Comparison of ENCODE assay signal across 22 mouse cellular contexts in the genomic region with DNA sequence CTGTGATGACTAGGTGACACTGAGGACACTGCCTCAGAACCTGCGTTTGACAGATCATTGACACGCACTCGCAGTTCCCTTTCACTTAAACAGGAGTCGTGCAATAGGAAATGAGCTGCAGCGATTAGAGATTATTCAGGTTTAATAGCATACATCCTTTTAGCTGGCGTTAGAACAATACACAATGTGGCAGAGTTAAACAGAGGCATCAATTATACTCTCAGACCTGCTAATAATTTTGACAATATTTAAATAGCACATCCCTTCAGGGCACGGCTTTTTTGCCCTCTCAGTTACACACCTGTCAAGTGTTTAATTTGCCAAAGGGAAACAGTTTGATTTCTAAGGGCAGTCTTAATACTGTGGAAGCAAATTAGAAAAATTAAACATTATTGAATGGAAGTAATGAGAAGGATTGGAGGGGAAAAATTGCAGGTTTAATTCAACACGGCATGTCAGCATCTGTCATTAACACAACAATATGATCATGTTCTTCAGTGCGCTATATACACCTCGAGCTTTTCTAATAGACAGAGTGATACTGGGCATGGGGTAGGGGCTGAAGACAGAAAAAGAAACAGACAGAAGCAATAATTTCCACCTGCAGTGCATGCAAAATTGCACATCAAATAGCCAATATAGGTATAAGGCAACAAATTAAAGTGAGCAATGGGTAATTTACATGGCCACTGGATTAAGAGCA. TPM values are rescaled to one million over a fixed set of nuclear protein-coding genes. Genes with fewer than 3 reads are reported as not detected.
DNase-seq lines count a peak whose midpoint lies in the region; ATAC-seq lines count a peak whose summit lies in the region.
"Had no signal": no experiment of that assay in that cellular context is flagged by ENCODE, and none has a peak within 500 bp of the region (broad histone marks: within the 10 kb centered on the region; RNA-seq: fewer than 3 reads in every experiment).

No protein-coding gene starts in this region.

- H3K27me3 ChIP-seq in hindbrain, embryonic 11.5 days (ENCODE audit: control insufficient read depth, insufficient read depth, low read length): no peaks in the 10 kb centered on the region
- H3K27me3 ChIP-seq in hindbrain, embryonic 10.5 days (ENCODE audit: insufficient read depth, poor library complexity, severe bottlenecking): no peaks in the 10 kb centered on the region
- H3K27me3 ChIP-seq in forebrain, embryonic 14.5 days (replicated peaks; ENCODE audit: control insufficient read depth, insufficient read depth, low read length): no peaks in the 10 kb centered on the region
- no peaks in the 10 kb centered on the region for H3K27me3 ChIP-seq in hindbrain, embryonic 15.5 days
- H3K27me3 ChIP-seq in neural tube, embryonic 13.5 days: no peaks in the 10 kb centered on the region
- H3K27me3 ChIP-seq: heart, embryonic 12.5 days; megakaryocyte, embryonic 14.5 days had no signal

- ATAC-seq in hindbrain, embryonic 11.5 days (ENCODE audit: low FRiP score): peak; percentile 56; the same call in 1 of the 2 replicates
- peak; percentile 91 for ATAC-seq in forebrain, embryonic 14.5 days
- peak; percentile 59; the same call in 1 of the 2 replicates for ATAC-seq in hindbrain, embryonic 15.5 days (ENCODE audit: low FRiP score, low read depth)
- 0 out of 2 replicates have a peak, but pooled peaks have one; percentile 32 for ATAC-seq in neural tube, embryonic 13.5 days (ENCODE audit: low read depth)

- H3K4me1 ChIP-seq in hindbrain, embryonic 11.5 days (replicated peaks; ENCODE audit: control insufficient read depth, insufficient read depth, low read length): no peaks in the 10 kb centered on the region
- H3K4me1 ChIP-seq in hindbrain, embryonic 10.5 days (replicated peaks): no peaks in the 10 kb centered on the region
- peaks cover 8% of the 10 kb centered on the region for H3K4me1 ChIP-seq in forebrain, embryonic 14.5 days (ENCODE audit: control insufficient read depth, insufficient read depth, low read length)
- H3K4me1 ChIP-seq in hindbrain, embryonic 15.5 days (replicated peaks): 0 out of 2 replicates have a peak, but pooled peaks cover 6% of the 10 kb centered on the region
- H3K4me1 ChIP-seq in neural tube, embryonic 13.5 days (replicated peaks): peaks cover 15% of the 10 kb centered on the region; the same call in 1 of the 2 replicates
- H3K4me1 ChIP-seq: megakaryocyte, embryonic 14.5 days had no signal

- no peaks in the 10 kb centered on the region for H3K36me3 ChIP-seq in hindbrain, embryonic 11.5 days (ENCODE audit: control insufficient read depth, insufficient read depth, low read length)
- peaks cover 20% of the 10 kb centered on the region for H3K36me3 ChIP-seq in hindbrain, embryonic 10.5 days
- no peaks in the 10 kb centered on the region for H3K36me3 ChIP-seq in forebrain, embryonic 14.5 days (ENCODE audit: control insufficient read depth, insufficient read depth, low read length)
- no peaks in the 10 kb centered on the region for H3K36me3 ChIP-seq in hindbrain, embryonic 15.5 days
- no peaks in the 10 kb centered on the region for H3K36me3 ChIP-seq in neural tube, embryonic 13.5 days
- H3K36me3 ChIP-seq: G1E had no signal

- H3K9me3 ChIP-seq in hindbrain, embryonic 11.5 days (ENCODE audit: control insufficient read depth, low read length): no peaks in the 10 kb centered on the region
- H3K9me3 ChIP-seq in hindbrain, embryonic 10.5 days: no peaks in the 10 kb centered on the region
- no peaks in the 10 kb centered on the region for H3K9me3 ChIP-seq in forebrain, embryonic 14.5 days (replicated peaks; ENCODE audit: control insufficient read depth, low read length)
- no peaks in the 10 kb centered on the region for H3K9me3 ChIP-seq in hindbrain, embryonic 15.5 days
- no peaks in the 10 kb centered on the region for H3K9me3 ChIP-seq in neural tube, embryonic 13.5 days
- H3K9me3 ChIP-seq: heart, embryonic 12.5 days; megakaryocyte, embryonic 14.5 days had no signal

- H3K4me3 ChIP-seq in hindbrain, embryonic 11.5 days (ENCODE audit: low read depth, low read length): no peak overlapping the region
- H3K4me3 ChIP-seq in hindbrain, embryonic 10.5 days: no peak overlapping the region
- H3K4me3 ChIP-seq in forebrain, embryonic 14.5 days (ENCODE audit: low read depth, low read length): no peak overlapping the region
- 0 out of 2 replicates have a peak overlapping the region, but pooled peaks have one; percentile 3 for H3K4me3 ChIP-seq in hindbrain, embryonic 15.5 days
- H3K4me3 ChIP-seq in neural tube, embryonic 13.5 days: no peak overlapping the region
- H3K4me3 ChIP-seq: heart, embryonic 12.5 days; left cerebral cortex, adult 2 months; megakaryocyte, embryonic 14.5 days; myocyte had no signal

- no peak overlapping the region for H3K9ac ChIP-seq in hindbrain, embryonic 11.5 days (ENCODE audit: low read depth, low read length)
- no peak overlapping the region for H3K9ac ChIP-seq in forebrain, embryonic 14.5 days (ENCODE audit: low read length)
- peak overlapping the region; percentile 13; the same call in 1 of the 2 replicates for H3K9ac ChIP-seq in hindbrain, embryonic 15.5 days
- no peak overlapping the region for H3K9ac ChIP-seq in neural tube, embryonic 13.5 days
- H3K9ac ChIP-seq: heart, embryonic 12.5 days had no signal

- WGBS in hindbrain, embryonic 11.5 days: 78% methylated on average over 10 of the region's 10 CpGs
- WGBS in hindbrain, embryonic 10.5 days: 81% methylated on average over 10 of the region's 10 CpGs
- 13% methylated on average over 10 of the region's 10 CpGs for WGBS in forebrain, embryonic 14.5 days
- WGBS in hindbrain, embryonic 15.5 days: 41% methylated on average over 10 of the region's 10 CpGs
- WGBS in neural tube, embryonic 13.5 days: 59% methylated on average over 10 of the region's 10 CpGs

- no peak for DNase-seq in hindbrain, embryonic 11.5 days (ENCODE audit: low spot score)
- no peak for DNase-seq in hindbrain, embryonic 10.5 days (ENCODE audit: low spot score)
- peak; percentile 85 for DNase-seq in forebrain, embryonic 14.5 days (ENCODE audit: low spot score)
- no peak for DNase-seq in MN1 (ENCODE audit: low spot score)
- no peak for DNase-seq in thymus, postnatal 0 days (ENCODE audit: low spot score)
- DNase-seq: adrenal gland, postnatal 25 days; cerebellum, adult 18-20 months; heart, adult 11 months; heart, postnatal 14 days; kidney, adult 8-10 months; kidney, postnatal 14 days; left cerebral cortex, postnatal 4 days; liver; lung, postnatal 10 days had no signal

- H3K27ac ChIP-seq in hindbrain, embryonic 11.5 days (ENCODE audit: low read depth, low read length): no peak overlapping the region
- H3K27ac ChIP-seq in hindbrain, embryonic 10.5 days: no peak overlapping the region
- no peak overlapping the region for H3K27ac ChIP-seq in forebrain, embryonic 14.5 days (ENCODE audit: low read depth, low read length)
- H3K27ac ChIP-seq in hindbrain, embryonic 15.5 days (replicated peaks): no peak overlapping the region
- H3K27ac ChIP-seq in neural tube, embryonic 13.5 days (replicated peaks): no peak overlapping the region
- H3K27ac ChIP-seq: left cerebral cortex, adult 2 months; stomach, postnatal 0 days had no signal

- H3K4me2 ChIP-seq in hindbrain, embryonic 11.5 days (replicated peaks; ENCODE audit: low read depth, low read length): no peak overlapping the region
- H3K4me2 ChIP-seq in forebrain, embryonic 14.5 days (ENCODE audit: low read length): peak overlapping the region; percentile 25; the same call in 1 of the 2 replicates
- peak overlapping the region; percentile 42 for H3K4me2 ChIP-seq in hindbrain, embryonic 15.5 days
- 0 out of 2 replicates have a peak overlapping the region, but pooled peaks have one; percentile 3 for H3K4me2 ChIP-seq in neural tube, embryonic 13.5 days
- H3K4me2 ChIP-seq: heart, embryonic 12.5 days had no signal

RNA-seq across cellular contexts. Expression of a gene that starts 27.1 kb away (rescaled TPM):
- 43.0 and 45.3 TPM in 2 replicates for polyA plus RNA-seq in hindbrain, embryonic 11.5 days (2014; fragmentation: Nextera tagmentation; extraction: Ambion mirVana)
- 35.1 and 44.2 TPM in 2 replicates for polyA plus RNA-seq in hindbrain, embryonic 10.5 days (2016; fragmentation: Nextera tagmentation; extraction: Ambion mirVana)
- 17.0 and 19.1 TPM in 2 replicates for polyA plus RNA-seq in forebrain, embryonic 14.5 days (2014; fragmentation: Nextera tagmentation; extraction: Ambion mirVana)
- polyA plus RNA-seq in hindbrain, embryonic 15.5 days (2015; fragmentation: Nextera tagmentation; extraction: Ambion mirVana): 13.4 and 15.4 TPM in 2 replicates
- polyA plus RNA-seq in neural tube, embryonic 13.5 days (2015; fragmentation: Nextera tagmentation; extraction: Ambion mirVana): 12.3 and 16.7 TPM in 2 replicates
- polyA plus RNA-seq in thymus, postnatal 0 days (2015; fragmentation: Nextera tagmentation; extraction: Ambion mirVana): 1.5 TPM in 2 replicates
- polyA plus RNA-seq: G1E had no signal

Comparison
In these comparisons a context has a peak if more than half of its experiments do, and no peak if none do; other contexts are left out.
1. ATAC-seq: peak in every context shown above with its lines; median percentile 91 in forebrain, embryonic 14.5 days; 59 in hindbrain, embryonic 15.5 days; 56 in hindbrain, embryonic 11.5 days; 32 in neural tube, embryonic 13.5 days.